Mouse (Mus musculus) layer of hippocampus, adult 18-20 months (tissue): ENCODE measurements at regions not wholly inside any gene's neighbourhood (a gene's known extent, or its start where the extent isn't known, plus 50 kb on each side); places are given as distances from the start of the nearest gene placed in this dataset.

Experiments used
- DNase-seq, 2 experiments: peaks; one replicate each; pipeline ENCODE4 v3.0.0; 2022; ENCODE audit warnings: low spot score in 2 of 2

DNA sequence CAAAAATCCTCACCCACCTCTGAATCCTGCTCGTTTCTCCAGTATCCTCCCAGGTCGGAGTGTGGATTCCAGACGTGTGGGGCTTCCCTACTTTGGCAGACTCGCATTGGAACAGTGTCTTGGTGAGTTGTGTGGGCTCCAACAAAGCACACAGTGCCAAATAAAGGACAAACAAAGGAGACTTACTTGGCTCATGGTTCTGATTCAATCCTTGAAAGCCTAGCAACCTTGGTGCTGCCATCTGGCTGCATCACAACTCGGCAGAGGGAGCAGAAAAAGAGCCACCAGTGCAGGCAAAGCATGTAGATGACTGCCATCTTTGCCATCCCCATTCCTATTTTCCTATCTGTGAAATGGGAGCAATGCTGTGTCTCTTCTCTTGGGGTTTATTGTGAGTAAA lies 64.0 kb downstream of the Il9r start:
- peak in 1 of 2 experiments; percentile 50 for DNase-seq

GRCm38 (mm10) chr11:32133996-32134395 lies 66.1 kb downstream of the Il9r start:
- DNase-seq, result no peak

GRCm38 (mm10) chr11:32132008-32132615 lies 68.0 kb downstream of the Il9r start:
- no peak for DNase-seq

DNA sequence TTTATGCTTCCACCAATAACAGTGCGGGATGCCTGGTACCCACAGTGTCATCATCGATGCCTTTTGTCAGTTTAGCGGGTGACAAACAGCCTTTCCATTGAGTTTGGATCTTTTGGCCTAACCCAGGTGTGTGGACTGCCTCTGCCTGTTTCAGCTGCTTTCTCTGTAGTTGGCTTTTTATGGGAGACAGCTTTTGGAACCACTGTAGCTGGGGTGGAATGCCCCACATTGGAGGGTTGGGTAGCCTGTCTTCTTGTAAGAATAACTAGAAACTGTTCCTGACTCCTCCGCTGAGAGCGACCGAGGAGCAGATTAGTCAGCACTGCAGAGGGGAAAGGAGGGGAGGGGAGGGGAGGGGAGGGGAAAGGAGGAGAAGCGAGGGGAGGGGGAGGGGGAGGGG lies 71.5 kb downstream of the Il9r start:
- no peak for DNase-seq

DNA sequence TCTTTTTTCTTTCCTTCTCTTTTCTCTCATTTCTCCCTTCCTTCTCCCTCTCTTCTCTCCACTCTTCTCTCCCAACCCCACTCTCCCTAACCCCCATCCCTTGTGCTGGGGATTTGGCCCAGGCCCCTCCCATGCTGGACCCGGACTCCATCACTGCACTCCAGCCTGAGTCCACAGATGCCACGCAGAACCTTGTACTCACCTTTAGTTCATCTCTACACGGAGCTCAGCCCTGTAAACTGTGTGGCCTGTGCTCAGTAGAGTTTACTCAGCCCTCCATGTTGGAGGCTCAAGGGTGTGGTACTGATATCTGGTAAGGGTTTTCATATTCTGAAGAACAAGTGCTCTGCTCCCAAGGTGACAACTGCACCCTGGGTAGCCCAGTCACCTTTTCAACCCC lies 72.1 kb downstream of the Il9r start:
- no peak for DNase-seq

- DNase-seq, result peak in 1 of 2 experiments; percentile 33
Measured at GRCm38 (mm10) chr11:32127401-32127817, 72.7 kb downstream of the Il9r start.

DNA sequence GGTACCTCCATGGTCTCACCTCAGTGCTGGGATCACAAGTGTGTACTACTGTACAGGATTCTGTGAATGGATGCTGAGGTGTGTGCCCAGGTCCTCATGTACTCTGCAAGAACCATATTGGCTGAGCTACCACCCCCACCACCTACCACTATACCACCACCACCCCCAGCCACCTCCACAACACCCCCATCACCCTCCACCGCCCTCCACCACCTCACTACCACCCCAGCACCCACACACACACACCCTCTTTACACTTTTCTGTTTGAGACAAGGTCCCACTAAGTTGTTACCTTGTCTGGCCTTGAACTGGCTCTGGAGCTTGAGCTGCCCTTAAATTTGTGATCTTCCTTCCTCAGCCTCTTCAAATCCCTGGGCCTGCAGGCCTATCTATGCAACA lies 73.3 kb downstream of the Il9r start:
- DNase-seq, result no peak

DNA sequence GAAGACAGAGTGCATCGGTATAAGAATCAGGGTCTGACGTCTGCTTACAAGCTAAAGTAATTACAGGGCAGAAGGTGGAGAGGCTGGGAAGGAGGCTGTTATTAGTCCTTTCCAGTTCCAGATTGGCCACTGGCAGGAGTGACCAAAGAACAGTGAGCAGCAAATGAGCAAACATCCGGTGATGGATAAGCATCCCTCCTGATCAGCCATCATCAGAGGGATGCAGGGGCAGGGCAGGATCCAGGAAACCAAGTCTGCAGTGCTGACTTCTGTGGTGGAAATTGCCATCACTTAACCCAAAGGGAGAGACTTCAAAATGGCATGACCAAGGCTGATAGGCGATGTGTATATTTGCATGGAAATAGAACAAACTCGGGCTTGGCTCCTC lies 73.8 kb downstream of the Il9r start:
- no peak for DNase-seq

- no peak for DNase-seq
Measured at GRCm38 (mm10) chr11:32125586-32126310, 74.3 kb downstream of the Il9r start.

DNA sequence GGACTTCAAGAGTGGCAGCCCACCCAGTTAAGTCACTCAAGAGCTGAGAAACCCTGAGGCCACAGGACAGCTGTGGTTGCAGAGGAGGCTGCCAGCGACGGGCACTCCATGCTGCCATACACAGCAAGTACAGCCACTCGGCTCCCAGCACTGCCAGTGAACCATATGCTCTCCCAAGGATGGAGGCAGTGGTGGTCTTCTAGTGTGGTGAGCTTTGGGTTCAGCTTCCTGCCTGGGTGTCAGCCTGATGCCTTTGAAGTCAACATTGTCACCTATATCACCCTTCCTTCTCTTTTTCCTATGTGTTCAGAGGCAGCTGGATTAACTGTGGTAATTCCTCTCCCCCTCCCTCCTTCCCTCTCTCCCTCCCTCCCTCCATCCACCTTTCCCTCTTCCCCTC lies 79.5 kb downstream of the Il9r start:
- DNase-seq, result no peak

GRCm38 (mm10) chr11:32118844-32119629 lies 81.0 kb downstream of the Il9r start:
- no peak for DNase-seq

DNA sequence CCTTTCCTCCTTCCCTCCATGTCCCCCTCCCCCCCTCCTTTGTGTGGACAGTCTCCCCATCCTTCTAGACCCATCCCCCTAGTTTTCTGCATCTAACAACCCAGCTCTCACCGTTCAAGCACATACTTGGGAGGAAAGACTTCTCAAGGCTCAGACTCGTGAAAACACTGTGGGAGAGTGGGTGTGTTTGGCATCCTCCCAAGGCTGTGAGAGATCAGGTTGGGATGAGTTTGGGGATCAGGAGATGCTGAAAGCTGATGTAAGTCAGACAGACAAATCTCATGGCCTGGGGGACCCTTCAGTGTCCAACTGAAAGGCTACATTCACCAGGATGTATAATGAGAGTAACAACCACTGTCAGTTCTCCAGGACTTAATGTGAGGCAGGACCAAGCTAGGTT lies 82.1 kb downstream of the Il9r start:
- no peak for DNase-seq

GRCm38 (mm10) chr11:32113118-32113826 lies 86.8 kb downstream of the Il9r start:
- peak; percentile 40 to 64 for DNase-seq

- no peak for DNase-seq
Measured at GRCm38 (mm10) chr11:32112521-32112920, 87.6 kb downstream of the Il9r start.

GRCm38 (mm10) chr11:32111841-32112240 lies 88.2 kb downstream of the Il9r start:
- DNase-seq, result no peak

GRCm38 (mm10) chr11:32109911-32110310 lies 90.2 kb downstream of the Il9r start:
- DNase-seq, result no peak
